Mouse (Mus musculus) kidney, embryonic 15.5 days (tissue): ENCODE results near the gene Ctdspl2. TPM values are rescaled to one million over a fixed set of nuclear protein-coding genes. Genes with fewer than 3 reads are reported as not detected.
"Not testable (repeated sequence)": the region's sequence is repeated elsewhere in the genome, so short reads cannot be mapped to it uniquely, and the experiment has no call there.

Experiments
- ATAC-seq: fragments of 200-750 bp; cut with Nextera tagmentation; replicated peaks from 2 replicates; pipeline ENCODE4 v1.8.0; 2017; ENCODE audit warnings: moderate TSS enrichment; ENCODE audit not compliant: low FRiP score
- H3K27ac ChIP-seq: fragments of 300-500 bp; sonication (generic); 2 replicates; pipeline ENCODE4 v1.5.1; 2015; ENCODE audit warnings: mild to moderate bottlenecking, inconsistent platforms
- H3K27me3 ChIP-seq: fragments of 300-500 bp; sonication (generic); 2 replicates; pipeline ENCODE4 v1.6.1; 2015; ENCODE audit warnings: inconsistent platforms
- H3K36me3 ChIP-seq: fragments of 300-500 bp; sonication (generic); 2 replicates; pipeline ENCODE4 v1.6.1; 2015; ENCODE audit warnings: inconsistent platforms
- H3K4me1 ChIP-seq: fragments of 300-500 bp; sonication (generic); 2 replicates; pipeline ENCODE4 v1.6.1; 2015; ENCODE audit warnings: inconsistent platforms
- H3K4me2 ChIP-seq: fragments of 300-500 bp; sonication (generic); 2 replicates; pipeline ENCODE4 v1.6.1; 2015; ENCODE audit warnings: moderate library complexity, mild to moderate bottlenecking, inconsistent platforms
- H3K4me3 ChIP-seq: fragments of 300-500 bp; sonication (generic); replicated peaks from 2 replicates; pipeline ENCODE4 v1.5.1; 2015; ENCODE audit warnings: mild to moderate bottlenecking, inconsistent platforms
- H3K9ac ChIP-seq: fragments of 300-500 bp; sonication (generic); 2 replicates; pipeline ENCODE4 v1.6.1; 2015; ENCODE audit warnings: mild to moderate bottlenecking, inconsistent platforms
- H3K9me3 ChIP-seq: fragments of 300-500 bp; sonication (generic); replicated peaks from 2 replicates; pipeline ENCODE4 v1.6.1; 2016; ENCODE audit warnings: inconsistent platforms
- WGBS: fragments of 180-500 bp; shearing (Covaris S2); methylation state at CpG from one replicate; pipeline ENCODE4 v1.1.7; 2015; ENCODE audit warnings: mixed read lengths; 5-methylcytosine and 5-hydroxymethylcytosine counted together
- polyA plus RNA-seq: library from polyadenylated mRNA; unstranded; fragments of >200 nt; fragmentation: Nextera tagmentation; extraction: Ambion mirVana; gene quantifications from 2 replicates; pipeline ENCODE4 v1.2.1, GENCODE M21; 2015

Gene Ctdspl2
- polyA plus RNA-seq: 54.0 and 58.2 TPM in 2 replicates

DNA sequence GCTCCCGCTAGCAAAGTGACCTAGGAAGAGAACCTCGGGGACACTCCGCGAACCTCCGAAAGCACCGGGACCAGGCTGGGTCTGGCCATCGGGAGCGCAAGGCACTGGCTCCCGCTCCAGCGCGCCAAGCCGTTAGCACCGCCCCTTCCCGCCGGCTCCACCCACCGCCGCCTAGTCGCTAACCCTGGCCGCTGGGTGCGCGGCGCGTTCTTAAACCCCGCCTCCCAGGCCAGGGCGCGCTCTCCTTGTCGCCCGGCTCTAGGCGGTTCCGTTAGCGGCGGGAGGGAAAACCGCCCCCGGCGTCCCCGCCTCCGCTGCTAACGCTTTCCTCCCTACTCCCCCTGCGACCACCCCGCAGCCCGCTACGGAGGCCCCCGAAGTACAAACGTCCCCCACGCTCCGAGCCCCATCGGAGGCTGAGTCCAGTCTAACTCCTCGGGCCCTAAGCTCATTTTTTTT is at the start of gene Ctdspl2, which contains the start of gene Mageb3:
TSS of gene Ctdspl2 (plus strand) at position 237 of the 459 bp plus-strand sequence.
TSS of gene Mageb3 (minus strand) at position 328 of the 459 bp plus-strand sequence.
- Histone ChIP-seq H3K4me1 (peaks cover 21% of the 10 kb centered on the region), H3K27ac (peak within 1 kb of the TSS; percentile 98), H3K27me3 (no peaks in the 10 kb centered on the region), H3K9ac (peak within 1 kb of the TSS; percentile 92), H3K4me3 (peak within 1 kb of the TSS; percentile 91), H3K36me3 (peaks cover 4% of the 10 kb centered on the region), H3K4me2 (peak within 1 kb of the TSS; percentile 67), H3K9me3 (no peaks in the 10 kb centered on the region)
- ATAC-seq: peak; percentile 98
- WGBS: 0% methylated on average over 48 of the region's 48 CpGs

DNA sequence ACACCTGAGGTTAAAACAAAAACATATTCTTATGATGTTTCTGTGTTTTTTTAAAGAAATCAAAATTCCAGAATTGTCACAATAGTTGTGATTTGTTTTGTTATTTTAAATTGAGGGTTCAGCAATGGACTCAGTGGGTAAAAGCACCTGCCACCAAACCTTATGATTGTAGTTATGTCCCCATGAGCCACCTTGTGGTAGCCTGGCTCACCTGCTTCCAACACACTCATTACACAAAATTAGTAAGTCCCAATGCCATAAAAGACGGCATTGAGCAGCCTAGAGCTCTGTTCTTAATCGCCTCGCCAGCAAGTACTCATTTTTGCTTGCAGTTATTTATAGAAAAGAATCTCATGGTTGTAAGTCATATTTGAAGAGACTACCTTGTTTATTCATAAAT is 45.8 kb upstream of the Ctdspl2 start:
- H3K4me3 ChIP-seq: no peak overlapping the region
- H3K27ac ChIP-seq: no peak overlapping the region
- H3K9me3 ChIP-seq: no peaks in the 10 kb centered on the region
- no peak overlapping the region for H3K4me2 ChIP-seq
- H3K36me3 ChIP-seq: peaks cover 60% of the 10 kb centered on the region
- WGBS: 92% methylated on average over 3 of the region's 3 CpGs
- no peak overlapping the region for H3K9ac ChIP-seq
- H3K27me3 ChIP-seq: no peaks in the 10 kb centered on the region
- no peak for ATAC-seq
- no peaks in the 10 kb centered on the region for H3K4me1 ChIP-seq

DNA sequence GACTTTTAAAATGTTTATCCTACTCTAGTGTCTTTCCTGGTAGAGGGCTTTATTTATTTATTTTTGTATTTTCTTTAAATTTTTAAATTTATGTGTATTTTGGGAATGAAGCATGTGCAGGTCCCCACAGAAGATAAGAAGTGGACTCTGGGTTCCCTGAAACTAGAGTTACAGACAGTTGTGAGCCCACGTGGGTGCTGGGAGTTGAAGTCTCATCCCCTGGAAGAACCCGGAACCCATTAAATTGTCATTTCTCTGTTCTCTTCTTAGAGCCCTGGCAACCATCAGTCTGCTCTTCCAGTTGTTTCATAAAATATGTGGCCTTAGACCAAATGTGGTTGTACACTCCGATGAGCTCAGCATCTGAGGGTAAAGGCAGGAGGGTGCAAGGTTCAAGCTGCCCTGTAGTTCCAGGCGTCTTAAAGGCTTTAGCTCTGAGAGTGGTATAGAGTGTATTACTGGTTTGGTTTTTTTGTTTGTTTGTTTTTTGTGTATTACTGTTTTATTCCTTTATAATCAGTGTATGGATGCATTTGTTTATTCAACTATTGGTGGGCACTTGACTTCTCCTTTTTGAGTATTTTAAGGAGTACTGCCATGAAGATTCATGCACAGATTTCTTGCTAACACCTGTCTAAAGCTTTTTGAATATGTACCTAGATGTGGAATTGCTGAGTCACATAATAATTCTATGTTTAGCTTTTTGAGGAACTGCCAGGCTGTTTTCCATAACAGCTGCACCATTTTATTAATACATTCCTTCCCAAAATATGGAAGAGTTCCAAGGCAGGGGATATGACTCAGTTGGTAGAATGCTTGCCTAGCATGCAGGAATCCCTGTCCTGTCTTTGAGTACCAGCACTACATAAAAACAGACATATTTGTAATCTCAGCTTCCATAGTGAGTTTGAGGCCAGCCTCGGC is 39.5 kb upstream of the Ctdspl2 start:
- H3K4me3 ChIP-seq: no peak overlapping the region
- 92% methylated on average over 5 of the region's 5 CpGs for WGBS
- no peaks in the 10 kb centered on the region for H3K9me3 ChIP-seq
- no peak for ATAC-seq
- no peaks in the 10 kb centered on the region for H3K4me1 ChIP-seq
- no peaks in the 10 kb centered on the region for H3K27me3 ChIP-seq
- peaks cover 28% of the 10 kb centered on the region for H3K36me3 ChIP-seq
- H3K4me2 ChIP-seq: no peak overlapping the region
- H3K9ac ChIP-seq: no peak overlapping the region
- H3K27ac ChIP-seq: no peak overlapping the region

DNA sequence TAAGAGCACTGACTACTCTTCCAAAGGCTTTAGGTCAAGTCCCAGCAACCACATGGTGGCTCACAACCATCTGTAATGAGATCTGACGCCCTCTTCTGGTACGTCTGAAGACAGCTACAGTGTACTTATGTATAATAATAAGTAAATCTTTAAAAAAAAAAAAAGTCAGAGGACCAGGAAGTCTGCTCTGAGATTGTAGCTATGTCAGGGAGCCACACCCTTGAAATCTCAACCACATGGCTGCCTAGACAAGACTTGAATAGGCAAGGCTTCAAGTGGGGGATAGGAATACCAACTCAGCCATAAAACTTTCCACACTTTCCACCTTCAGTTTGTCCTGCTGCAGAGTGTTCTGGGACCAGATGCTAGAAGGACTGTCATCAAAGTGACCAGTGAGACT is 18.2 kb upstream of the Ctdspl2 start:
- not testable (repeated sequence) for ATAC-seq, H3K27me3 ChIP-seq, H3K36me3 ChIP-seq, H3K4me2 ChIP-seq, H3K4me3 ChIP-seq, H3K9ac ChIP-seq, H3K27ac ChIP-seq, H3K9me3 ChIP-seq, H3K4me1 ChIP-seq
- 88% methylated on average over 2 of the region's 2 CpGs for WGBS

DNA sequence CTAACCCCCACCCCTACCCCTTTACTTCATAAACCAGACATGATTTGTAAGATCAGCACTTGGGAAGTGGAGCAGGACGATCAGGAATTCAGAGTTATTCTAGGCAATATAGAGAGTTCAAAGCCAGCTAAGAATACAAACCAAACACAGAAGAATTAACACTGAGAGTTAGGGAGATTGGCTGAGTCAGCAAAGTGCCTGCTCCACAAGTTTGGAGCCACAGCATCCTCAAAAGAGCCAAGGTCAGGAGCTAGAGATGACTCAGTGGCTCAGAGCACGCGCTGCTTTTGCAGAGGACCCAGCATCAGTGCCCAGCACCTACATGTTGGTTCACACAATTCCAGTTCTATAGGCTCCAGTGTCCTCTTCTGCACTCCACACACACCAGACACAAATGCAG is 12.4 kb upstream of the Ctdspl2 start:
- 80% methylated on average over 3 of the region's 3 CpGs for WGBS
- Histone ChIP-seq H3K27me3 (no peaks in the 10 kb centered on the region), H3K27ac (no peak overlapping the region), H3K4me1 (no peaks in the 10 kb centered on the region), H3K9ac (no peak overlapping the region), H3K9me3 (no peaks in the 10 kb centered on the region), H3K36me3 (no peaks in the 10 kb centered on the region), H3K4me2 (no peak overlapping the region), H3K4me3 (no peak overlapping the region)
- no peak for ATAC-seq

DNA sequence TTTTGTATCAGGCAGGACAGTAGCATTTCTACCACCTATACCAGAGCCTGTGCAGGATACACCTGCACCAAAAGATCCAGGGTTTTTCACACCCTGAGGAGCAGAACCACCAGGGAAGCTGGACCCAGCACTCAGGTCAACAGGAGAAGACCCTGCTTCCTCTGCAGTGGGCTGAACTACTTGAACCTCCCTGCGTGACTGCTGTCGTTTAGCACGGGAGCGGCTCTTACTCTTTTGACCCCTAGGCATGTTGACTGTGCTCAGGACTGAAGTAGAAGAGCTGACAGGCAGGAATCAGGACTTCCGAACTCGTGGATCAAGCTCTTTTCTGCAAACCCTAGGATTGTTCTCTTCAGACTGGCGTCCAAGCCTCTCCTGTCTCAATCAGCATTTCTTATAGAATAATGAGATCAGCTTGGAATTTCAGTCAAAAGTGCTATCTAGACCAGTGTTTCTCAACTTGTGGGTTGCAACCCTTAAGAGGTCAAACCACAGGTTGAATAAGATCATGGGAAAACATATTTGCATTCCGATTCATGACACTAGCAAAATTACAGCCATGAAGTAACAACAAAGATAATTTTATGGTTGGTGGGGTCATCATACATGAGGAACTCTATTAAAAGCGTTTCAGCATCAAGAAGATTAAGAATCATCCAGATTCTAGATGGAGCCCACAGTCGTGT is 687 bp upstream of the Ctdspl2 start:
- H3K9ac ChIP-seq: peak overlapping the region; percentile 92
- H3K9me3 ChIP-seq: no peaks in the 10 kb centered on the region
- H3K27me3 ChIP-seq: no peaks in the 10 kb centered on the region
- H3K4me1 ChIP-seq: peaks cover 21% of the 10 kb centered on the region
- H3K27ac ChIP-seq: peak overlapping the region; percentile 98
- peak overlapping the region; percentile 91 for H3K4me3 ChIP-seq
- no peak for ATAC-seq
- 12% methylated on average over 10 of the region's 10 CpGs for WGBS
- H3K4me2 ChIP-seq: peak overlapping the region; percentile 67
- no peaks in the 10 kb centered on the region for H3K36me3 ChIP-seq

DNA sequence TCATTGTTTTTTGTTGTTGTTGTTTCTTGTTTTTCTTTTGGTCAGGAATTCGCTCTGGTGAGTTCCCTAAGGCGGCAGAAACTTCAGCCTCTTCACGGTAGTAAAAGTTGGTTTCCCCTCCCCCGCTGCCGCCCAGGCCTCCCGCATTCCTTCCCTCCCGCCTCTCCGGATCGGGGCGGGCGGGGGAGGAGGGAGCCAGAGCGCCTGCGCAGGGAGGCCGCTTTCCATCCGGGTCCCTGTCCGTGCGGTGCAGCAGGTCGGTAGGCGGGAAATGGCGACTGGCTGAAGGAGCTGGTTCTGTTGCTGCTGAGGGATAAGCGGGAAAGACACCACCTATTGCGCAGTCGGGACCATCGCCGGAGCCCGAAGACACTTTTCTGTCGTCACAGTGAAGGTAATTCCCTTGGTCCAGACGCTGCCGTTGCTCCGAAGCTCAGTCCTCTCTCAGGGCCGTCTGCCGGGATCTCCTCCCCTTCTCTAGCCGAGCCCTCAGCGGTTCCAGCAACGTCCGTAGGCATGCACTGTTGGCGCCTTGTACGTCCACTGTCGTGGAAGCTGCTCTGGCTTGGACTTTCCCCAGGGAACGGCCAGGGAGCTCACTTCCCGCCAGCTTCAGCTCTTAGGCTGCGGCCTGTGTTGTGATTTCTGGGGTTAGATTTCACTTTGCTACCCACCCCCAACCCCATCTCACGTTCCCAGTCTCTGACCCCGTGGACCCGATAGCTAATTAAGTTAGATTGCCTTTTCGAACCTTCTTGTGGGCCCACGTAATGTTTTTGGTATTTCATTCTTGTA is 620 bp downstream of the Ctdspl2 start:
- peak overlapping the region; percentile 98 for H3K27ac ChIP-seq
- H3K4me1 ChIP-seq: peaks cover 21% of the 10 kb centered on the region
- no peaks in the 10 kb centered on the region for H3K27me3 ChIP-seq
- WGBS: under 1% methylated on average over 47 of the region's 47 CpGs
- peak; percentile 96 for ATAC-seq
- no peaks in the 10 kb centered on the region for H3K9me3 ChIP-seq
- H3K36me3 ChIP-seq: peaks cover 6% of the 10 kb centered on the region
- H3K4me3 ChIP-seq: peak overlapping the region; percentile 91
- H3K4me2 ChIP-seq: peak overlapping the region; percentile 67
- peak overlapping the region; percentile 92 for H3K9ac ChIP-seq

DNA sequence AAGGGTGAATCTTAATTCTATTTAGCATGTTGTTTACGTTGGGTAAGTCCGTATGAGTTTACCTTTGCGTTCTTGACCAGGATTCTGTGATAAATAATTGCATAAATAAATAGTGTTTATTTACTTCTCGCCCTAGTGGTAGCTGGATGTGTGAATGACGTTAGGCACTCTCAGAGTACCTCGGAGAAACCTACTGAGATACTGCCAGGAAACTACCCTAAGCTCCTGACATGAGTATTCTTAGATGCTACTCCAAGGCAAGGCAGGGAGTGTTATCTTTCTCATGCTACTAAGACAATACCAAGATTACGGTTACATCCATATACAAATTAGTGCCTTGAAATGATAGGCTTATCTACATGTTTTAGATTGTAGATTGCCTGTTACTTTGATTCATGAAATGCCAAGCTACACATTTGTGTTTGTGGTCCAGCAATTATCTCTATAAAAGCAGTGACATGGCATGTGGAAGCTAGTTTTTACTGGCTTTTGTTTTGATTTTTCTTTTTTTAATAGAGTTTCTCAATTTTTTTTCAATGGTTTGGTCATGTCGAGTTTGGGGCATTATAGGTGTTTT is 1.5 kb downstream of the Ctdspl2 start:
- WGBS: 4% methylated on average over 8 of the region's 8 CpGs
- H3K36me3 ChIP-seq: peaks cover 13% of the 10 kb centered on the region
- peak overlapping the region; percentile 92 for H3K9ac ChIP-seq
- H3K27ac ChIP-seq: peak overlapping the region; percentile 98
- H3K9me3 ChIP-seq: no peaks in the 10 kb centered on the region
- peak overlapping the region; percentile 67 for H3K4me2 ChIP-seq
- no peaks in the 10 kb centered on the region for H3K27me3 ChIP-seq
- peak overlapping the region; percentile 91 for H3K4me3 ChIP-seq
- no peak for ATAC-seq
- H3K4me1 ChIP-seq: peaks cover 21% of the 10 kb centered on the region

DNA sequence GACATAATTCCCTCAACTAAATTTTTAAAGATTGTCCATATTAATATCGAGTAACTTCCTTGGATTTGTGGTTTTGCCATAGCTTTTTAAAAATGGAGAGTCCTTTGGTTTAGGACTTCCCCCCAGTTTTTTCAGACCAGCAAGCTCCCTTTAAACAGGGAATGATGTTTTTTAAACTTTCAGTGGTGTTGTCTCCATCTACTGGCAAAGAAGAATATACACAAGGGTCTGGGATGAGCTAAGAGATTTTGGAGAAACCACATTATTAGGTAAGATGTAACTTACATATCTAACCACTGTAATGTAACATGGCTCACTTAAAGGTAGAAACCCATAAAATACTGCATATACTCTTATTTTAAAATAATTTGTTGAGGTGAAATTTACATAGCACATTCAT is 39.9 kb downstream of the Ctdspl2 start:
- Histone ChIP-seq H3K27ac (no peak overlapping the region), H3K27me3 (no peaks in the 10 kb centered on the region), H3K4me3 (no peak overlapping the region), H3K9ac (no peak overlapping the region), H3K9me3 (no peaks in the 10 kb centered on the region), H3K4me1 (no peaks in the 10 kb centered on the region), H3K4me2 (no peak overlapping the region), H3K36me3 (peaks cover 52% of the 10 kb centered on the region)
- no peak for ATAC-seq
- WGBS: 90% methylated on average over 1 of the region's 1 CpGs

DNA sequence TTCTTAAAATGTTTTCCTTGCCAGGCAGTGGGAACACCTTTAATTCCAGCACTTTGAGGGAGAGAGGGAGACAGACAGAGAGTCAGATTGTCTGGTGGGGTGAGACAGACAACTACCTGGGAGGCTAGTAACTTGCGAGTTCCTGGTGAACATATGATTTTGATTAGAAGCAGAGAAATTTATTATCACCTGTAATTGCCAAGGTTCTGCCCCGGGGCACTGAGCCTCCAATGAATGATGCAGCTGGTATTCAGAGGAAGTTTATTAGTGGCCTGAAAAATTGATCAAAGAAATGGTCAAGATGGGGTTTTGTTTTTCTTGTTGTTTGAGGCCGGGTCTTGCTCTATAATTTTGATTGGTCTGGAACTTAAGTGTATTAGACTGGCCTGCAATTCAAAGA is 53.0 kb downstream of the Ctdspl2 start:
- no peak overlapping the region for H3K4me3 ChIP-seq
- no peak overlapping the region for H3K27ac ChIP-seq
- no peaks in the 10 kb centered on the region for H3K4me1 ChIP-seq
- no peak for ATAC-seq
- no peak overlapping the region for H3K9ac ChIP-seq
- WGBS: 87% methylated on average over 3 of the region's 3 CpGs
- no peaks in the 10 kb centered on the region for H3K9me3 ChIP-seq
- H3K36me3 ChIP-seq: peaks cover 60% of the 10 kb centered on the region
- no peak overlapping the region for H3K4me2 ChIP-seq
- H3K27me3 ChIP-seq: no peaks in the 10 kb centered on the region

DNA sequence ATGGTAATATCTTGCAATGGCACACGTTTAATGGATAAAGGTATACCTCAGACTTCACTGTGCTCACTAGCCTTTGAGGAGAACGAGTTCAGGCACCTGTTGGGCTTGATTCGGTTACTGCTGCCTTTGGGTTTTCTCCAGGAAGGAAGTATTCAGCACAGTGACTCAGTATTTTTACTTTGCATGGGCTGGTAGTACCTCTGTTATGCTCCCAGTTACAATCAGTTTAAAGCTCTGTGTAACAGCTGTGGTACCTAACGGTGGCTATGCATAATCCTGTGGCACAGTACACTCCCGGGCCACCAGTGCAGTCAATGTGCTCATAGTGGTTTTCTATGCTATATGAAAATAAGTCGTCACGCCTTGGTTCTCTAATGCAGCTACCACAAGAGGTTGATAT is 55.6 kb downstream of the Ctdspl2 start:
- Histone ChIP-seq H3K9me3 (no peaks in the 10 kb centered on the region), H3K9ac (no peak overlapping the region), H3K4me1 (no peaks in the 10 kb centered on the region), H3K27me3 (no peaks in the 10 kb centered on the region), H3K36me3 (peaks cover 55% of the 10 kb centered on the region), H3K4me3 (no peak overlapping the region), H3K27ac (no peak overlapping the region), H3K4me2 (no peak overlapping the region)
- 92% methylated on average over 7 of the region's 7 CpGs for WGBS
- no peak for ATAC-seq
